Mouse (Mus musculus): ENCODE results near the gene Olfr801. TPM values are rescaled to one million over a fixed set of nuclear protein-coding genes. Genes with fewer than 3 reads are reported as not detected.

The Olfr801 gene
- polyA plus RNA-seq (2016; fragmentation: Nextera tagmentation; extraction: Ambion mirVana), result not detected in 2 replicates

DNA sequence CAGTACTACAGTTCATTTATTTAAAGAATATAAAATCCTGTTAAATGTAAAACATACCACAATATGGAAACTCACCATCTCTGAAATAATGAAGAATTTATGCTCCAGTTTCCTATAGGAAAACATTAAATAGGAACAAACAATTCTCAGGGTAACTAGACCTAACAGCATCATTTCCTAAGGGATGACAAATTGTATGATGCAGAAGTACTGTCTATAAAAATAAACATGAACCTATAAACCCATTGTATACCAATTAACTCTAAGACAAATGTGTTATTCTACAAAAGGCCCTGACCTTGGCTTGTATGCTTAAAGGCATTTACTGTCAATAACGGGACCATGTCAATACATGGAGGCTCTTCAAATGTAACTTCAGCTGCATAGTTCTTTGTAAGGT lies at the start of gene Olfr801:
Olfr801 (minus strand) TSS at position 101 of the 400 bp plus-strand sequence.
- H3K4me1 ChIP-seq, result no peaks in the 10 kb centered on the region
- 68% methylated on average over 1 of the region's 1 CpGs for WGBS
- H3K27ac ChIP-seq (replicated peaks), result no peak within 1 kb of the TSS
- H3K4me3 ChIP-seq, result no peak within 1 kb of the TSS
- DNase-seq (ENCODE audit: low spot score), result no peak
- H3K9me3 ChIP-seq, result no peaks in the 10 kb centered on the region
- no peaks in the 10 kb centered on the region for H3K27me3 ChIP-seq (replicated peaks; ENCODE audit: low read depth, poor library complexity, severe bottlenecking)
- no peaks in the 10 kb centered on the region for H3K36me3 ChIP-seq (replicated peaks)

GRCm38 (mm10) chr10:129702910-129703309 lies 29.2 kb upstream of the Olfr801 start, which contains the start of gene Olfr804:
TSS of gene Olfr804 (plus strand) at chr10:129703210.
- Histone ChIP-seq H3K36me3 (replicated peaks) (no peaks in the 10 kb centered on the region), H3K4me3 (no peak within 1 kb of the TSS), H3K27me3 (replicated peaks; ENCODE audit: low read depth, poor library complexity, severe bottlenecking) (no peaks in the 10 kb centered on the region), H3K27ac (replicated peaks) (no peak within 1 kb of the TSS), H3K4me1 (no peaks in the 10 kb centered on the region), H3K9me3 (no peaks in the 10 kb centered on the region)
- DNase-seq (ENCODE audit: low spot score), result no peak

GRCm38 (mm10) chr10:129694186-129694585 lies 20.5 kb upstream of the Olfr801 start, which contains the start of gene Olfr803:
TSS of gene Olfr803 (minus strand) at chr10:129694286.
- no peak for DNase-seq (ENCODE audit: low spot score)
- H3K4me3 ChIP-seq, result no peak within 1 kb of the TSS
- 76% methylated on average over 2 of the region's 2 CpGs for WGBS

GRCm38 (mm10) chr10:129688069-129688468 lies 14.4 kb upstream of the Olfr801 start, which contains the start of gene Olfr802:
TSS of gene Olfr802 (minus strand) at chr10:129688169.
- H3K9me3 ChIP-seq, result no peaks in the 10 kb centered on the region
- H3K36me3 ChIP-seq (replicated peaks), result no peaks in the 10 kb centered on the region
- no peak within 1 kb of the TSS for H3K27ac ChIP-seq (replicated peaks)
- no peaks in the 10 kb centered on the region for H3K4me1 ChIP-seq
- H3K4me3 ChIP-seq, result no peak within 1 kb of the TSS
- DNase-seq (ENCODE audit: low spot score), result no peak
- H3K27me3 ChIP-seq (replicated peaks; ENCODE audit: low read depth, poor library complexity, severe bottlenecking), result no peaks in the 10 kb centered on the region
- 80% methylated on average over 1 of the region's 1 CpGs for WGBS

More at GRCm38 (mm10) chr10:129694186-129694585, 20.5 kb upstream of the Olfr801 start, which contains the start of gene Olfr803:
- Histone ChIP-seq H3K27ac (replicated peaks) (no peak within 1 kb of the TSS), H3K9me3 (no peaks in the 10 kb centered on the region), H3K27me3 (replicated peaks; ENCODE audit: low read depth, poor library complexity, severe bottlenecking) (no peaks in the 10 kb centered on the region), H3K4me1 (no peaks in the 10 kb centered on the region), H3K36me3 (replicated peaks) (no peaks in the 10 kb centered on the region)

DNA sequence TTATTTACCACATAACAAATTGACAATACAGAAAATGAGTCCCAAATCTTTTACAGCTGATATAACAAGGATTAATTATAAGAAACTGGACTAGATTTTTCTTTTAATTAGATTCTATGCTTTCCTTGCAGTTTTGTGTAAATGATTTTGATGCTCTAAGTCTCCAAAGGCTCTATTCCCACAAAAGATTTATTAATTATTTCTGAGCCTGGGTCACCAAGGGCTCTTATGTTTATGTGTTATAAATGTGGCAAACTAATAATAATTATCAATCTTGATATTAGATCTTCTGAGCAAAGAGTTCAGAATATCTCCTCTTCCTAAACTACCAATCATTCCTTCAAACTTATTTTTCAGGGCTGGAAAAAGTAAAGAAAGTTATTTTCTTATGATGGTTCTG lies 16.3 kb downstream of the Olfr801 start, which contains the start of gene Olfr800:
Olfr800 (plus strand) TSS at position 301 of the 400 bp plus-strand sequence.
- Histone ChIP-seq H3K4me3 (no peak within 1 kb of the TSS), H3K36me3 (replicated peaks) (no peaks in the 10 kb centered on the region), H3K4me1 (no peaks in the 10 kb centered on the region), H3K9me3 (no peaks in the 10 kb centered on the region), H3K27ac (replicated peaks) (no peak within 1 kb of the TSS), H3K27me3 (replicated peaks; ENCODE audit: low read depth, poor library complexity, severe bottlenecking) (no peaks in the 10 kb centered on the region)
- no peak for DNase-seq (ENCODE audit: low spot score)

- 87% methylated on average over 1 of the region's 1 CpGs for WGBS
- Histone ChIP-seq H3K27me3 (replicated peaks; ENCODE audit: low read depth, poor library complexity, severe bottlenecking) (no peaks in the 10 kb centered on the region), H3K27ac (replicated peaks) (no peak overlapping the region), H3K36me3 (replicated peaks) (no peaks in the 10 kb centered on the region), H3K4me3 (no peak overlapping the region), H3K9me3 (no peaks in the 10 kb centered on the region), H3K4me1 (no peaks in the 10 kb centered on the region)
- DNase-seq (ENCODE audit: low spot score), result no peak
Measured at GRCm38 (mm10) chr10:129651763-129652162, 21.9 kb downstream of the Olfr801 start.

- no peaks in the 10 kb centered on the region for H3K27me3 ChIP-seq (replicated peaks; ENCODE audit: low read depth, poor library complexity, severe bottlenecking)
- DNase-seq (ENCODE audit: low spot score), result no peak
- 43% methylated on average over 1 of the region's 1 CpGs for WGBS
- no peak within 1 kb of the TSS for H3K4me3 ChIP-seq
- no peaks in the 10 kb centered on the region for H3K36me3 ChIP-seq (replicated peaks)
- H3K27ac ChIP-seq (replicated peaks), result no peak within 1 kb of the TSS
- H3K4me1 ChIP-seq, result no peaks in the 10 kb centered on the region
- H3K9me3 ChIP-seq, result no peaks in the 10 kb centered on the region
Measured at GRCm38 (mm10) chr10:129637184-129637583, 36.5 kb downstream of the Olfr801 start, which contains the start of gene Olfr799. TSS of gene Olfr799 (plus strand) at chr10:129637484.

- no peak within 1 kb of the TSS for H3K27ac ChIP-seq (replicated peaks)
- 80% methylated on average over 1 of the region's 1 CpGs for WGBS
- no peak within 1 kb of the TSS for H3K4me3 ChIP-seq
- DNase-seq (ENCODE audit: low spot score), result no peak
- H3K36me3 ChIP-seq (replicated peaks), result no peaks in the 10 kb centered on the region
- H3K27me3 ChIP-seq (replicated peaks; ENCODE audit: low read depth, poor library complexity, severe bottlenecking), result no peaks in the 10 kb centered on the region
- no peaks in the 10 kb centered on the region for H3K4me1 ChIP-seq
- H3K9me3 ChIP-seq, result no peaks in the 10 kb centered on the region
Measured at GRCm38 (mm10) chr10:129627834-129628233, 45.8 kb downstream of the Olfr801 start, which contains the start of gene Olfr798. TSS of gene Olfr798 (minus strand) at chr10:129627934.

DNA sequence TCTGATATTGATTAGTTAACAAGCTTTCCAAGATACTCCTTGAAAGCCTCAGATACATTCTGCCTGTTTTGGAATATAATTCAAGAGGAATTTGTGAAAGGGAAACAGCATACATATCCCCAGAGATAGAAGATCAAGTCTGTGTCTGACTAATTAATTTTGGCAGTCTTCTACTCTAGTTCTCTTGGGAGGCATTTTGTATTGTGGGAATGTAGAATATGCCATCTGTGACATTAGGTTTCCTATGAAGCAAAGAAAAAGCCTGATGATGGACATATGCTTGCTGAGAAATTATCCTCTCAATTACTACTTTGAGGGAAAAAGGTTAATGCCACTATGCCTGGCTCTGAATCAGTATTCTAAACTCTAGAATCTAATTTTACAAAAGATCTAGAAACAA lies 50.4 kb downstream of the Olfr801 start:
- DNase-seq (ENCODE audit: low spot score), result no peak
- no peaks in the 10 kb centered on the region for H3K9me3 ChIP-seq
- no peaks in the 10 kb centered on the region for H3K4me1 ChIP-seq
- H3K27ac ChIP-seq (replicated peaks), result no peak overlapping the region
- H3K27me3 ChIP-seq (replicated peaks; ENCODE audit: low read depth, poor library complexity, severe bottlenecking), result no peaks in the 10 kb centered on the region
- no peak overlapping the region for H3K4me3 ChIP-seq
- H3K36me3 ChIP-seq (replicated peaks), result no peaks in the 10 kb centered on the region

DNA sequence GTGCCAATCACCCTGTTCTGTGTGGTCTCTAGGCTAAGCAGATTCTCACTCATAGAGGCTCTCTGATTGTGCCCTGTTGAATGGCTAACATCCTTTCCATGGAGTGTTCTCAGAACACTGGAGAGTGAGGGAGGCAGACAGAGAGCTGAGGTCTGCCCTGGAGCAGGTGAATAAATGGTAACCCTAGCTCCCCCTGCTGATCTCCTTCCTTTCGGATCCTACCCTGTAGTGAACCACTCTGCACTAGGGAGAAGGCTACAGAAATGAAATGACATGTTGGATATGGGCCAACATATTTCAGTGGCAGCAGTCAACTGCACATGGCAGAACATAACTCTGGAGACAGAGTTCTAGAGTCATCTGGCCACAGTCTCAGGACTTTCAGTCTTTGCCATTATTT lies 51.9 kb downstream of the Olfr801 start:
- no peaks in the 10 kb centered on the region for H3K9me3 ChIP-seq
- 9% methylated on average over 1 of the region's 1 CpGs for WGBS
- H3K4me3 ChIP-seq, result no peak overlapping the region
- no peaks in the 10 kb centered on the region for H3K4me1 ChIP-seq
- no peaks in the 10 kb centered on the region for H3K27me3 ChIP-seq (replicated peaks; ENCODE audit: low read depth, poor library complexity, severe bottlenecking)
- no peak overlapping the region for H3K27ac ChIP-seq (replicated peaks)
- no peaks in the 10 kb centered on the region for H3K36me3 ChIP-seq (replicated peaks)
- DNase-seq (ENCODE audit: low spot score), result no peak

Other genes starting within 250 kb of the Olfr801 start
- gene Olfr786, start 246.6 kb downstream of the Olfr801 start, polyA plus RNA-seq (2016; fragmentation: Nextera tagmentation; extraction: Ambion mirVana), result not detected in 2 replicates
- not detected in 2 replicates for gene Olfr787, start 212.0 kb downstream of the Olfr801 start, polyA plus RNA-seq (2016; fragmentation: Nextera tagmentation; extraction: Ambion mirVana)
- not detected in 2 replicates for gene Olfr788, start 202.9 kb downstream of the Olfr801 start, polyA plus RNA-seq (2016; fragmentation: Nextera tagmentation; extraction: Ambion mirVana)
- not detected in 2 replicates for gene Olfr789, start 189.1 kb downstream of the Olfr801 start, polyA plus RNA-seq (2016; fragmentation: Nextera tagmentation; extraction: Ambion mirVana)
- gene Olfr790, start 175.4 kb downstream of the Olfr801 start, polyA plus RNA-seq (2016; fragmentation: Nextera tagmentation; extraction: Ambion mirVana), result not detected in 2 replicates
- gene Olfr791, start 152.1 kb downstream of the Olfr801 start, polyA plus RNA-seq (2016; fragmentation: Nextera tagmentation; extraction: Ambion mirVana), result not detected in 2 replicates
- not detected in 2 replicates for gene Olfr792, start 134.7 kb downstream of the Olfr801 start, polyA plus RNA-seq (2016; fragmentation: Nextera tagmentation; extraction: Ambion mirVana)
- not detected in 2 replicates for gene Olfr794, start 106.2 kb downstream of the Olfr801 start, polyA plus RNA-seq (2016; fragmentation: Nextera tagmentation; extraction: Ambion mirVana)
- gene Olfr796, start 61.3 kb downstream of the Olfr801 start, polyA plus RNA-seq (2016; fragmentation: Nextera tagmentation; extraction: Ambion mirVana), result not detected in 2 replicates
- not detected in 2 replicates for gene Olfr798, start 45.9 kb downstream of the Olfr801 start, polyA plus RNA-seq (2016; fragmentation: Nextera tagmentation; extraction: Ambion mirVana)
- not detected in 2 replicates for gene Olfr799, start 36.4 kb downstream of the Olfr801 start, polyA plus RNA-seq (2016; fragmentation: Nextera tagmentation; extraction: Ambion mirVana)
- not detected in 2 replicates for gene Olfr800, start 16.2 kb downstream of the Olfr801 start, polyA plus RNA-seq (2016; fragmentation: Nextera tagmentation; extraction: Ambion mirVana)
- 0.04 TPM in 1 of 2 replicates, not detected in the other for gene Olfr802, start 14.3 kb upstream of the Olfr801 start, polyA plus RNA-seq (2016; fragmentation: Nextera tagmentation; extraction: Ambion mirVana)
- gene Olfr803, start 20.4 kb upstream of the Olfr801 start, polyA plus RNA-seq (2016; fragmentation: Nextera tagmentation; extraction: Ambion mirVana), result not detected in 2 replicates
- gene Olfr804, start 29.3 kb upstream of the Olfr801 start, polyA plus RNA-seq (2016; fragmentation: Nextera tagmentation; extraction: Ambion mirVana), result not detected in 2 replicates
- not detected in 2 replicates for gene Olfr805, start 55.5 kb upstream of the Olfr801 start, polyA plus RNA-seq (2016; fragmentation: Nextera tagmentation; extraction: Ambion mirVana)
- gene Olfr806, start 68.1 kb upstream of the Olfr801 start, polyA plus RNA-seq (2016; fragmentation: Nextera tagmentation; extraction: Ambion mirVana), result not detected in 2 replicates
- gene Olfr807, start 83.9 kb upstream of the Olfr801 start, polyA plus RNA-seq (2016; fragmentation: Nextera tagmentation; extraction: Ambion mirVana), result not detected in 2 replicates
- gene Olfr808, start 91.6 kb upstream of the Olfr801 start, polyA plus RNA-seq (2016; fragmentation: Nextera tagmentation; extraction: Ambion mirVana), result not detected in 2 replicates
- gene Olfr809, start 100.8 kb upstream of the Olfr801 start, polyA plus RNA-seq (2016; fragmentation: Nextera tagmentation; extraction: Ambion mirVana), result not detected in 2 replicates
- gene Olfr810, start 121.1 kb upstream of the Olfr801 start, polyA plus RNA-seq (2016; fragmentation: Nextera tagmentation; extraction: Ambion mirVana), result not detected in 2 replicates
- gene Olfr811, start 130.5 kb upstream of the Olfr801 start, polyA plus RNA-seq (2016; fragmentation: Nextera tagmentation; extraction: Ambion mirVana), result not detected in 2 replicates
- not detected in 2 replicates for gene Olfr812, start 172.2 kb upstream of the Olfr801 start, polyA plus RNA-seq (2016; fragmentation: Nextera tagmentation; extraction: Ambion mirVana)
- gene Olfr813, start 181.5 kb upstream of the Olfr801 start, polyA plus RNA-seq (2016; fragmentation: Nextera tagmentation; extraction: Ambion mirVana), result not detected in 2 replicates
- gene Olfr814, start 206.0 kb upstream of the Olfr801 start, polyA plus RNA-seq (2016; fragmentation: Nextera tagmentation; extraction: Ambion mirVana), result not detected in 2 replicates
- not detected in 2 replicates for gene Olfr815, start 232.0 kb upstream of the Olfr801 start, polyA plus RNA-seq (2016; fragmentation: Nextera tagmentation; extraction: Ambion mirVana)
- gene Olfr816, start 241.7 kb upstream of the Olfr801 start, polyA plus RNA-seq (2016; fragmentation: Nextera tagmentation; extraction: Ambion mirVana), result not detected in 2 replicates